Mouse (Mus musculus): Measurements from ENCODE around the gene Glg1. TPM values are rescaled to one million over a fixed set of nuclear protein-coding genes. Genes with fewer than 3 reads are reported as not detected.
A peak's percentile ranks its signal among the peaks of the same experiment; 100 is the strongest.
"Not testable (repeated sequence)": the region's sequence is repeated elsewhere in the genome, so short reads cannot be mapped to it uniquely, and the experiment has no call there.

Glg1 gene
- polyA plus RNA-seq, 1 experiment from 2014 or later: 75.4 TPM

- Histone ChIP-seq H3K9me3 (no peaks in the 10 kb centered on the region), H3K9ac (no peak overlapping the region), H3K27me3 (no peaks in the 10 kb centered on the region), H3K27ac (no peak overlapping the region), H3K36me3 (peaks cover 65% of the 10 kb centered on the region), H3K4me2 (no peak overlapping the region), H3K4me1 (no peaks in the 10 kb centered on the region), H3K4me3 (no peak overlapping the region)
- no peak for ATAC-seq (ENCODE audit: insufficient number of reproducible peaks, low FRiP score, low TSS enrichment, low read depth)
Measured at GRCm38 (mm10) chr8:111196181-111196580, 62.8 kb downstream of the Glg1 start.

GRCm38 (mm10) chr8:111188594-111189211 is 70.3 kb downstream of the Glg1 start:
- H3K27me3 ChIP-seq: no peaks in the 10 kb centered on the region
- H3K4me3 ChIP-seq: no peak overlapping the region
- H3K36me3 ChIP-seq: peaks cover 55% of the 10 kb centered on the region
- 89% methylated on average over 6 of the region's 6 CpGs for WGBS
- no peaks in the 10 kb centered on the region for H3K4me1 ChIP-seq
- H3K9me3 ChIP-seq: no peaks in the 10 kb centered on the region
- H3K9ac ChIP-seq: no peak overlapping the region
- H3K4me2 ChIP-seq: no peak overlapping the region
- ATAC-seq (ENCODE audit: insufficient number of reproducible peaks, low FRiP score, low TSS enrichment, low read depth): no peak
- no peak overlapping the region for H3K27ac ChIP-seq

- Histone ChIP-seq H3K36me3 (peaks cover 60% of the 10 kb centered on the region), H3K27me3 (no peaks in the 10 kb centered on the region), H3K9me3 (no peaks in the 10 kb centered on the region), H3K4me2 (no peak overlapping the region), H3K4me1 (no peaks in the 10 kb centered on the region), H3K27ac (no peak overlapping the region), H3K9ac (no peak overlapping the region), H3K4me3 (no peak overlapping the region)
- no peak for ATAC-seq (ENCODE audit: insufficient number of reproducible peaks, low FRiP score, low TSS enrichment, low read depth)
- 89% methylated on average over 7 of the region's 7 CpGs for WGBS
Measured at GRCm38 (mm10) chr8:111187470-111187869, 71.5 kb downstream of the Glg1 start.

GRCm38 (mm10) chr8:111185472-111185947 is 73.5 kb downstream of the Glg1 start:
- H3K4me3 ChIP-seq: no peak overlapping the region
- ATAC-seq (ENCODE audit: insufficient number of reproducible peaks, low FRiP score, low TSS enrichment, low read depth): no peak
- H3K4me2 ChIP-seq: no peak overlapping the region
- no peaks in the 10 kb centered on the region for H3K27me3 ChIP-seq
- H3K9ac ChIP-seq: no peak overlapping the region
- no peaks in the 10 kb centered on the region for H3K9me3 ChIP-seq
- H3K36me3 ChIP-seq: peaks cover 67% of the 10 kb centered on the region
- no peak overlapping the region for H3K27ac ChIP-seq
- H3K4me1 ChIP-seq: no peaks in the 10 kb centered on the region
- 75% methylated on average over 4 of the region's 4 CpGs for WGBS

GRCm38 (mm10) chr8:111171661-111172060 is 87.4 kb downstream of the Glg1 start:
- Histone ChIP-seq H3K9ac (no peak overlapping the region), H3K4me1 (no peaks in the 10 kb centered on the region), H3K4me3 (no peak overlapping the region), H3K36me3 (peaks cover 89% of the 10 kb centered on the region), H3K9me3 (no peaks in the 10 kb centered on the region), H3K4me2 (no peak overlapping the region), H3K27me3 (no peaks in the 10 kb centered on the region), H3K27ac (no peak overlapping the region)
- 57% methylated on average over 5 of the region's 5 CpGs for WGBS
- ATAC-seq (ENCODE audit: insufficient number of reproducible peaks, low FRiP score, low TSS enrichment, low read depth): no peak

GRCm38 (mm10) chr8:111157617-111158016 is 101.4 kb downstream of the Glg1 start:
- Histone ChIP-seq H3K9ac (no peak overlapping the region), H3K4me2 (no peak overlapping the region), H3K27ac (no peak overlapping the region), H3K27me3 (no peaks in the 10 kb centered on the region), H3K4me1 (no peaks in the 10 kb centered on the region), H3K36me3 (peaks cover 98% of the 10 kb centered on the region), H3K9me3 (no peaks in the 10 kb centered on the region), H3K4me3 (no peak overlapping the region)
- WGBS: 52% methylated on average over 14 of the region's 14 CpGs
- ATAC-seq (ENCODE audit: insufficient number of reproducible peaks, low FRiP score, low TSS enrichment, low read depth): no peak

GRCm38 (mm10) chr8:111155721-111156436 is 103.1 kb downstream of the Glg1 start:
- 91% methylated on average over 8 of the region's 8 CpGs for WGBS

GRCm38 (mm10) chr8:111145460-111146012 is 113.5 kb downstream of the Glg1 start:
- Histone ChIP-seq H3K4me2 (peak overlapping the region; percentile 84), H3K4me1 (peaks cover 14% of the 10 kb centered on the region), H3K4me3 (peak overlapping the region; percentile 70), H3K9ac (peak overlapping the region; percentile 71), H3K27ac (peak overlapping the region; percentile 59; the same call in 1 of the 2 replicates)
- H3K27me3 ChIP-seq, H3K36me3 ChIP-seq, H3K9me3 ChIP-seq: not testable (repeated sequence)
- peak; percentile 90 for ATAC-seq (ENCODE audit: insufficient number of reproducible peaks, low FRiP score, low TSS enrichment, low read depth)
- under 1% methylated on average over 53 of the region's 74 CpGs for WGBS

More at GRCm38 (mm10) chr8:111155721-111156436, 103.1 kb downstream of the Glg1 start:
- no peaks in the 10 kb centered on the region for H3K4me1 ChIP-seq
- no peaks in the 10 kb centered on the region for H3K9me3 ChIP-seq
- H3K36me3 ChIP-seq: peaks cover 93% of the 10 kb centered on the region
- H3K9ac ChIP-seq: no peak overlapping the region
- ATAC-seq (ENCODE audit: insufficient number of reproducible peaks, low FRiP score, low TSS enrichment, low read depth): no peak
- no peak overlapping the region for H3K4me3 ChIP-seq
- H3K27me3 ChIP-seq: no peaks in the 10 kb centered on the region
- H3K4me2 ChIP-seq: no peak overlapping the region
- no peak overlapping the region for H3K27ac ChIP-seq

GRCm38 (mm10) chr8:111144901-111145459 is 114.0 kb downstream of the Glg1 start:
- 0% methylated on average over 56 of the region's 63 CpGs for WGBS
- not testable (repeated sequence) for H3K27ac ChIP-seq
- ATAC-seq (ENCODE audit: insufficient number of reproducible peaks, low FRiP score, low TSS enrichment, low read depth): peak; percentile 40

GRCm38 (mm10) chr8:111142521-111142920 is 116.5 kb downstream of the Glg1 start:
- no peaks in the 10 kb centered on the region for H3K9me3 ChIP-seq
- peaks cover 10% of the 10 kb centered on the region; the same call in 1 of the 2 replicates for H3K36me3 ChIP-seq
- no peak overlapping the region for H3K9ac ChIP-seq
- no peak overlapping the region for H3K4me2 ChIP-seq
- no peak overlapping the region for H3K27ac ChIP-seq
- no peak overlapping the region for H3K4me3 ChIP-seq
- ATAC-seq (ENCODE audit: insufficient number of reproducible peaks, low FRiP score, low TSS enrichment, low read depth): no peak
- H3K27me3 ChIP-seq: no peaks in the 10 kb centered on the region
- peaks cover 14% of the 10 kb centered on the region for H3K4me1 ChIP-seq

More at GRCm38 (mm10) chr8:111144901-111145459, 114.0 kb downstream of the Glg1 start:
- H3K4me2 ChIP-seq: peak overlapping the region; percentile 69
- H3K4me3 ChIP-seq: peak overlapping the region; percentile 70
- peaks cover 14% of the 10 kb centered on the region for H3K4me1 ChIP-seq
- H3K27me3 ChIP-seq, H3K9me3 ChIP-seq, H3K36me3 ChIP-seq: not testable (repeated sequence)
- peak overlapping the region; percentile 44 for H3K9ac ChIP-seq

- Histone ChIP-seq H3K9me3 (no peaks in the 10 kb centered on the region), H3K27me3 (no peaks in the 10 kb centered on the region), H3K27ac (no peak overlapping the region), H3K4me2 (no peak overlapping the region), H3K9ac (no peak overlapping the region), H3K36me3 (peaks cover 87% of the 10 kb centered on the region), H3K4me1 (no peaks in the 10 kb centered on the region), H3K4me3 (no peak overlapping the region)
- no peak for ATAC-seq (ENCODE audit: insufficient number of reproducible peaks, low FRiP score, low TSS enrichment, low read depth)
- WGBS: 92% methylated on average over 2 of the region's 2 CpGs
Measured at GRCm38 (mm10) chr8:111130756-111131155, 128.3 kb downstream of the Glg1 start.

- no peak overlapping the region for H3K9ac ChIP-seq
- no peak overlapping the region for H3K4me2 ChIP-seq
- no peak overlapping the region for H3K4me3 ChIP-seq
- 87% methylated on average over 3 of the region's 3 CpGs for WGBS
- 0 out of 2 replicates have a peak, but pooled peaks cover 3% of the 10 kb centered on the region for H3K9me3 ChIP-seq
- no peaks in the 10 kb centered on the region for H3K4me1 ChIP-seq
- ATAC-seq (ENCODE audit: insufficient number of reproducible peaks, low FRiP score, low TSS enrichment, low read depth): no peak
- peaks cover 89% of the 10 kb centered on the region for H3K36me3 ChIP-seq
- no peak overlapping the region for H3K27ac ChIP-seq
- H3K27me3 ChIP-seq: no peaks in the 10 kb centered on the region
Measured at GRCm38 (mm10) chr8:111119481-111119880, 139.5 kb downstream of the Glg1 start.

Data from limb, embryonic 15.5 days (tissue).